Mouse (Mus musculus) E14TG2a.4 (cell line): Measurements from ENCODE around the gene Eefsec.

Source experiments
- H3K27me3 ChIP-seq: 2 replicates; pipeline ENCODE4 v1.6.1; 2014; ENCODE audit warnings: low read length, control low read depth; ENCODE audit not compliant: insufficient read depth
- H3K36me3 ChIP-seq: 2 replicates; pipeline ENCODE4 v1.6.1; 2014; ENCODE audit warnings: low read length, control low read depth; ENCODE audit not compliant: insufficient read depth
- H3K4me1 ChIP-seq: replicated peaks from 2 replicates; pipeline ENCODE4 v1.6.1; 2014; ENCODE audit warnings: low read depth, low read length, control low read depth
- H3K4me3 ChIP-seq: replicated peaks from 2 replicates; pipeline ENCODE4 v1.5.1; 2014; ENCODE audit warnings: mild to moderate bottlenecking, low read length
- H3K9me3 ChIP-seq: 2 replicates; pipeline ENCODE4 v1.6.1; 2014; ENCODE audit warnings: low read length, control low read depth
- CTCF ChIP-seq: conservative IDR thresholded peaks from 2 replicates; pipeline ENCODE4 v1.5.1; 2014; ENCODE audit warnings: low read length
- NANOG ChIP-seq: IDR thresholded peaks from 2 replicates; pipeline ENCODE4 v1.6.1; 2014; ENCODE audit warnings: borderline replicate concordance, low read length, mixed read lengths
- POU5F1 ChIP-seq: IDR thresholded peaks from 2 replicates; pipeline ENCODE4 v1.6.1; 2014; ENCODE audit warnings: low read length, borderline replicate concordance

The Eefsec gene

DNA sequence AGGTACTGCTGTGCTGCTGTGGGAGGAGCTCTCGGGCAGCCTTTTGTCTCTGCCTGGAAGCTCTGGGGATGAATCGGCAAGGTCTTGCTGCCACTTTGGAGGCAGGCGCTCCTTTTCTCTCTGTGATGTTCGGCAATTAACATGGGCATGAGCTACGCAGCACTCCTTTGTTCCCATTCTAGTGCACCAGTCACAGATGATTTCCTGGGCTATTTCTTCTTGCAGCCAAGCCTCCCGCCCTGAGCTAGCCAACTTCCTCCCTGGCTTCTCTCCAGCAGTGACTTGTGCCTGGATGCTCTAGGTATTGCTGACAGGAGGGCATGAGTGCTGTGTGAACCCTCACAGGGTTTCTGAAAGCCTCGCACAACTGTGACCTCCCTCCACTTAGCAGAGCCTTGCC is 36.8 kb upstream of the Eefsec start:
- Histone ChIP-seq H3K4me1 (peaks cover 95% of the 10 kb centered on the region), H3K9me3 (no peaks in the 10 kb centered on the region), H3K4me3 (peak overlapping the region; percentile 43; the same call in 1 of the 2 replicates), H3K27me3 (no peaks in the 10 kb centered on the region), H3K36me3 (peaks cover 99% of the 10 kb centered on the region)
- TF ChIP-seq CTCF (no peak), POU5F1 (no peak), NANOG (peak; percentile 99)

DNA sequence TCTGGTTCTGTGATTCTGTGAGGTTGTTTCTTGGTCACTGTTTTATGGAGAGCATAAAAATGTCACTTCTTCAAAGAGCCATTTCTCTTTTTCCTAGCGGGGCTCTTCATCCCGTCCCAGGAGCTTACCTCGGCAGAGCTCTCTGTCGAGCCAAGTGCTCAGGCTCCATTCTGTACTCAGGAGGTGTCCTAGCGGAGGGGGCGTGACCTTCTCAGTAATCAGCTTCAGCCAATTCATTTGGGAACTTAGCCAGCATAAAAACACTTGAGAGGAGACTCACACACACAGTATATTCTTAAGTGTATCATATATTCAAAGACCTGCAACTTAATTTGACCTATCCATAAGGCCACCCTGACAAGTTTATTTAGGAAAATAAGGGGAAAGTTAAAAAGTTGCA is 34.1 kb upstream of the Eefsec start:
- Histone ChIP-seq H3K4me3 (no peak overlapping the region), H3K36me3 (peaks cover 99% of the 10 kb centered on the region), H3K27me3 (no peaks in the 10 kb centered on the region), H3K9me3 (no peaks in the 10 kb centered on the region), H3K4me1 (peaks cover 89% of the 10 kb centered on the region)
- TF ChIP-seq NANOG (no peak), POU5F1 (no peak), CTCF (no peak)

DNA sequence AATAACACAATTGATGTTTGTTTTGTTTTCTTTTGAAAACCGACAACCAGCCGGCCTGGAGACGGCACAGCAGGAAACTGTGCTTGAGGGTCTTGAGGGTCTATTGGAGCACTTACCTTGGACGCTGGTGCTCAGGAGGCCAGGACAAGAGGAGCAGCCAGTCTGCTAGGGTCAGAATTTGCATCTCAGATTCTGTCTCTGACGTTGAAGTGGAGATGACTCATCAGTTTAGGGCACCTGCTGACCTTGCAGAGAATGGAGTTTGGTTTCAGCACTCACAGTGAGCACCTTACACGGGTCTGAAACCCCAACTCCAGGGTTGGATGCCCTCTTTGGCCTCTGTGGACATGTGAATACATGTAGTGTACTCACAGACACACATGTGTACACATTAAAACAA is 23.5 kb upstream of the Eefsec start:
- H3K9me3 ChIP-seq = no peaks in the 10 kb centered on the region
- H3K27me3 ChIP-seq = no peaks in the 10 kb centered on the region
- H3K4me3 ChIP-seq = no peak overlapping the region; the same call in 1 of the 2 replicates
- 0 out of 2 replicates have a peak, but pooled peaks have one; percentile 17 for TF ChIP-seq NANOG
- TF ChIP-seq CTCF = no peak
- H3K36me3 ChIP-seq = peaks cover 84% of the 10 kb centered on the region
- peaks cover 79% of the 10 kb centered on the region for H3K4me1 ChIP-seq

DNA sequence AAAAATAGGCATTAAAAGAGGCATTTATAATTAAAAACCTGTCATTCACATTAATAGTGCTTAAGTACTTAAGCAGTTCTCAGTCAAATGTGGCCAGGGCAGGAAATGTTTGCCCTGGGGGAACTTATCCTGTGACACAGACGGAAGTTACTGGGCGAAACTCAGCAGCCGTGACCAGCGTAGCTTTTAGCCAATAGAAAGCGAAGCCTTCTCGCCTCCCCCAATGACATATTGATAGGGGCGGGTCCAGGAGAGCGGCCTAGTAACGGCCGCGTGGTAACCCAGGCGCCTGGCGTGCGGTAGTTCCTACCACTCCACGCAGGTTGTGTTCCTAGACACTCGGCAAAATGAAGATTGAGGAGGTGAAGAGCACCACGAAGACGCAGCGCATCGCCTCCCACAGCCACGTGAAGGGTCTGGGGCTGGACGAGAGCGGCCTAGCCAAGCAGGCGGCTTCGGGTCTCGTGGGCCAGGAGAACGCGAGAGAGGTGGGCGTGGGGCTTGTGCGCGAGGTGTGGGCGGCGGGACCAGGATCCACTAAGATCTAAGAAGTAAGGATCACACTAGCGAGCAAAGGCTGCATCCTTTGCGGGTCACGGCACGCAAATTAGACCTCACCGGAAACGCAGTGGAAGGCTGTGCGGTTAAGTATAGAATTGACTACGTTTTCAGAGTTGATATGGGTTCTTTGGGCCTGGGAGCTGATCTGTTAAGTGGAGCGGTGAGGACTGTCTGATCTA is 19.0 kb upstream of the Eefsec start, which contains the start of gene Ruvbl1:
TSS of gene Ruvbl1 (plus strand) at position 229 of the 740 bp plus-strand sequence.
- no peaks in the 10 kb centered on the region for H3K27me3 ChIP-seq
- no peak for TF ChIP-seq POU5F1
- TF ChIP-seq NANOG = no peak
- TF ChIP-seq CTCF = no peak
- H3K9me3 ChIP-seq = no peaks in the 10 kb centered on the region
- peak within 1 kb of the TSS; percentile 87 for H3K4me3 ChIP-seq
- H3K4me1 ChIP-seq = peaks cover 47% of the 10 kb centered on the region
- H3K36me3 ChIP-seq = peaks cover 39% of the 10 kb centered on the region

DNA sequence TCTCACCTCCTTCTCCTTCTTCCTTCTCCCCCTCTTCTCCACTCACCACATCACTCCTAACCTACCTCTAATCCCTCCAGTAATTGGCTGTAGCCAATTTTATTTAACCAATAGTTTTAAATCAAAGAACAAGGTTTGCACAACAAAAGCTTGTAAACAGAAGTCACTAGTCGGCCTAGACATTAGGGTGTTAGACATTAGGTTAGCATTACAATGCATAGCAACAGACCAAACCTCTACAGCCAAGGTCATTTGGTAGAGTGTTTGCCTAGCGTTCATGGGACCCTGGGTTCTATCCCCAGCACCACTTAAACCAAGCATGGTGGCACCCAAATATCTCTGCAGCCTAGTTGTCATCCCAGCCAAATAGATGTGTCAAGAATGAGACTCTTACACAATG is 8.2 kb upstream of the Eefsec start:
- Histone ChIP-seq H3K4me3 (no peak overlapping the region), H3K36me3 (no peaks in the 10 kb centered on the region), H3K4me1 (peaks cover 49% of the 10 kb centered on the region), H3K27me3 (no peaks in the 10 kb centered on the region), H3K9me3 (no peaks in the 10 kb centered on the region)
- TF ChIP-seq POU5F1 = no peak
- TF ChIP-seq CTCF = no peak
- no peak; the same call in 1 of the 2 replicates for TF ChIP-seq NANOG

DNA sequence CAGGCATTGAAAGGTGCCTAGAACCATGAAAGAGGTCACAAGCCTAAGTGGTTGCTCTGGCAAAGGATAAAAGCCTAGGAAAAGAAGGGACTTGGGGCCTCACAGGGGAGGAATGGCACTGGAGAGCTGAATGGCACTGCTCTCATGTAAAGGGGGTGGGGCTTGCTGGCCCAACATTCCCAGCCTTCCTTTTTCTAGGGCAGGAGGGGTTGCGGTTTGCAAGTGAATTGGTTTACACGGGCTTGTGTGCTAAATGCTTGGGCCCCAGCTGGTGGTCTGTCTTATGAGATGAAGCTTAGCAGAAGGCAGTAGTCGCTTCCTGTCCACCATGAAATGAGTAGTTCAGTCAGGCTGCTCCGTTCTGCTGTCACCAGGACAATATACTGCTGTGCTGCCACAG is 1.1 kb upstream of the Eefsec start:
- Histone ChIP-seq H3K36me3 (peaks cover 17% of the 10 kb centered on the region; the same call in 1 of the 2 replicates), H3K9me3 (no peaks in the 10 kb centered on the region), H3K4me1 (peaks cover 80% of the 10 kb centered on the region), H3K4me3 (peak overlapping the region; percentile 29; the same call in 1 of the 2 replicates), H3K27me3 (no peaks in the 10 kb centered on the region)
- TF ChIP-seq NANOG = no peak
- no peak for TF ChIP-seq CTCF
- TF ChIP-seq POU5F1 = no peak

DNA sequence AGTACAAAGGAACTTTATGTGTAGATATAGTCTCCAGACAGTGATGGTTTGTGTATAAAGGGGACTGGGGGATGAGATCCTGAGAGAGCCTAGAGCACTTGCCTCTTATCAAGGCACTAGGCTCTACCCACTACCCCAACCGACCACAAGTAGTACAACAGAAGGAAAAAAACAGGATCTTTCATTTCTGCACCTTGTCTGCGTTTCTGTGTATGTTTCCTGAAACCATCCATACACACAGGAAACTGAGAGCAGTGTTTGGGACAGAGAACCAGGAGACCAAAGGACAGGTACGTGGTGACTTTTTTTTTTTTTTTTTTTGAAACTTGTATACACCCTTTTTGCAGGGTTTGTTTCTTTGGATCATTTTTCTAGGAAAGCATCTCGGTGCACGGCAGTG is 678 bp downstream of the Eefsec start:
- H3K4me1 ChIP-seq = peaks cover 69% of the 10 kb centered on the region
- peak overlapping the region; percentile 92 for H3K4me3 ChIP-seq
- H3K27me3 ChIP-seq = no peaks in the 10 kb centered on the region
- TF ChIP-seq NANOG (no peak), POU5F1 (no peak), CTCF (no peak)
- H3K9me3 ChIP-seq = no peaks in the 10 kb centered on the region
- H3K36me3 ChIP-seq = peaks cover 17% of the 10 kb centered on the region; the same call in 1 of the 2 replicates

DNA sequence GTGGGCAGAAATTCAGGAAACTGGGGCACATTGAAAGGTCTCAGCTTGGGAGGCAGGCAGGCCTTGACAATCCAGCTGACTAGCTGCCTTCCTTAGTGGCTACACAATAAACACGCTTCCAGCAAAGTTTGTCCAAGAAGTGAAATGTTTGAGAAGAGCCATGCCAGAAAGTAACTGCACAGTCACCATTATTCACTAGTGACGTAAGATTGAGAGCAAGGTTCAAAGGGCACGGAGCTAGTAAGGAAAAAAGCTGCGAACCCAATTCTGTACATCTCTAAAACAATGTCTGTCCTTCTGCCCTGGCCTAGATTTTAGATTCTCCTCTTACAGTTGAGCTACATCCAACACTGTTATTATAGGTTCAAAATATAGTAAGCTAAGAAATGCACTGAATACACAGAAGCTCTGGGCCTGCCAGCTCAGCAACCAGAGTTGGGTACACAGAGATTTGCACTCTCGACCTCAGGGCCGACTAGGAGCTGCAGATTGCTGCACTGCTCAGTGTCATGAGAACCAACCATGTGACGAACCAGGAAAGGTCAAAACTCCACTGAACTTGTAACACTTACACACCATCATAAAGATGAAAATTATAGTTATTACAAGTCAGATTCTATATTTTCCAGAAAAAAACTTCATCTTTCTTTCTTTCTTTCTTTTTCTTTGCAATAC is 2.1 kb downstream of the Eefsec start:
- TF ChIP-seq CTCF (no peak), POU5F1 (no peak), NANOG (no peak)
- Histone ChIP-seq H3K4me3 (no peak overlapping the region), H3K27me3 (no peaks in the 10 kb centered on the region)

More for the DNA sequence above, 2.1 kb downstream of the Eefsec start:
- H3K4me1 ChIP-seq = peaks cover 66% of the 10 kb centered on the region
- no peaks in the 10 kb centered on the region for H3K9me3 ChIP-seq
- H3K36me3 ChIP-seq = peaks cover 24% of the 10 kb centered on the region; the same call in 1 of the 2 replicates
